Mouse (Mus musculus) frontal cortex, postnatal 10 days (tissue): ENCODE measurements around the gene Pdia4.
"Not testable (repeated sequence)": the region's sequence is repeated elsewhere in the genome, so short reads cannot be mapped to it uniquely, and the experiment has no call there.

Source experiments
- DNase-seq, 2 experiments: peaks; one replicate each; pipeline ENCODE4 v3.0.0; 2022; ENCODE audit warnings: low spot score in 2 of 2, mixed read lengths in 1 of 2

Pdia4 gene

GRCm38 (mm10) chr6:47811324-47811723 lies 1.9 kb downstream of the Pdia4 start:
- no peak for DNase-seq

- no peak for DNase-seq
These were observed 3.0 kb downstream of the Pdia4 start for GRCm38 (mm10) chr6:47810181-47810580.

DNA sequence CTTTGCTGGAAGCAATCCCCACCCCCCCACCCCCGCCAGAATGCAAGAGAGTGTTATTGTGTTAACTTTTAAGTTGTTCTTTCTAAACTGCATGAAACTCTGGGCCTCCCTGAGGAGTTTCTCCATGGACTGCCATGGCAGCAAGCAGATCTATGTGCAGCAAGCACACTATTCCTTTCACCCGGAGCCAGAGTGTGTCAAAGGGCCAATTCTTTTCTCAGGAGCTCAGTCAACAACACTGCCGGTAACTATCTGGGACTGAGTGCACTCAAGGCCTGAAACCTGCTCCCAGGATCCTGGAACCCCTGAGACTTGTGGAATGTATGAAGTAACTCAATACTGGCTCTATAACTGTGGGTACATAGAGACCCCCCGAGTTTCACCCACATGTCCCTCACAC lies 4.2 kb downstream of the Pdia4 start:
- no peak for DNase-seq

- DNase-seq: no peak
These were observed 4.7 kb downstream of the Pdia4 start for GRCm38 (mm10) chr6:47808545-47808944.

GRCm38 (mm10) chr6:47807419-47807818 lies 5.8 kb downstream of the Pdia4 start:
- DNase-seq: no peak

DNA sequence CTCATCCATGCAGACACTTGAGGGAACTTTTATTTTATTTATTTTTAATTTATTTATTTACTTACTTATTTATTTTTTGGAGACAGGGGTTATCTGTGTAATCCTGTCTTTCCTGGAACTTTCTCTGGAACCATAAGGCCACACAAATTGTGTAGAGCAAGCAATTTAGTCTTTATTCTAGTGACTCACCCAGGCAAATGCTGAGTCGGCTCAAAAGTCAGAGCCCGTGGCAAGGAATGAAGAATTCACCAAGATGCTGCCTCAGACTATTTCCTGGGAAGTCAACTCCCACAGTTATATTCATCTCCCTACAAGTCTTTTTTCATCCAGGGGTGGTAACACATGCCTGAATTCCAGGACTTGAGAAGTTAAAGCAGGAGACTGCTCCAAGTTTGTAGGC lies 7.7 kb downstream of the Pdia4 start:
- DNase-seq: no peak

DNA sequence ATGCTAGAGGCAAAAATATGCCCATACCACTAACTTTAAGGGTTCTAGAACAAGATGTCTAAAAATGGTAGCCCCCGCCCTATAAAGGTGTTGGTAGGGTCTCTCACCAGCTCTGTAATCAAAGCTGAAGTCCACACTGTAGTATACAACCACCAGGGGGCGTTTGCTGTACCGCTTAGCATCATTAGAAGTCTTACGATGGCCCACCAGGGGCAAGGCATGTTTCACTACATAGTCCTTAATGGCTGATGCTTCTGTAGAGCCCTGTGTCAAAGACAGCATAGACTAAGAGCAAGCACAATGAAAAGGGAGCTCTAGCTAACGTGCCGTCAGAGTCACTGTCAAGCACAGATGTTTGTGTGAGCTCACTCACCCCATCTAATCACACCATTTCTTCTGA lies 14.2 kb downstream of the Pdia4 start:
- peak in 1 of 2 experiments; percentile 31 for DNase-seq

GRCm38 (mm10) chr6:47794106-47794830 lies 19.0 kb downstream of the Pdia4 start:
- DNase-seq: no peak

DNA sequence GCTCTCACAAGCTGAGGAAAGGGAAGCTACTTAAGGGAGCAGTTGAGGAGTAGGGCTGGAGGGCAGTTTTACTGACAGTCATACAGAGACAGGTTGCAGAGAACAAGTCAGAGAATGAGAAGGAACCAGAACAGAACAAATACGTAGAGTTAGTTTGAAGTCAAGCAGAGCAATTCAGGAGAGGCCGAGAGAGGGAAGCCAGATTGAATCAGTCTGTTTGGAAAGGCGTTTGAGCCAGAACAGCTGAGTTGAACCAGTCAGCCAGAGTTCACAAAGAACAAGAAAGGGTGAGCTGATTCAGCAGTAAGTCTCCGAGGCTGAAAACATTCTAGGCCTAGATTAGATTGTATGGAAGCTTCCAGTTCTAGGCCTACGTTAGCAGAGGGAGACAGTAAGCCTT lies 19.9 kb downstream of the Pdia4 start:
- DNase-seq: no peak

DNA sequence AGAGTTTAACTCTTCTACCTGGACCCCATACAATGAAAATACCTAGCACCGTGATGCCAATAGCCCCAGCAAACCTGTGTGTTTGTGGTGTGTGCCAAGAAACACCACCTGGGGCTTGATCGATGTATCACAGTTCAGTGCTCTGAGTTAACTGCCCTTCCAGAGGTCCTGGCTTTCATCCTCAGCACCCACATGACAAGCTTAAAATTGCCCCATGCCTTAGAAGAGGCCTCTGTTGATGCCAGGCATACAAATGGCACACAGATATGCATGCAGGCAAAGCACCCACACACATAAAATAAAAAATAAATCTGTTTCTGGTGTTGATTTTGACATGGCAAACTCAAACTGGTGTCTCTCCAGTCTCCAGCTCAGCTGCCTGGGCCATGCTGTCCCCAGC lies 20.7 kb downstream of the Pdia4 start:
- DNase-seq: no peak

GRCm38 (mm10) chr6:47790745-47791144 lies 22.5 kb downstream of the Pdia4 start:
- DNase-seq: no peak

- no peak for DNase-seq
These were observed 24.4 kb downstream of the Pdia4 start for GRCm38 (mm10) chr6:47788821-47789220.

DNA sequence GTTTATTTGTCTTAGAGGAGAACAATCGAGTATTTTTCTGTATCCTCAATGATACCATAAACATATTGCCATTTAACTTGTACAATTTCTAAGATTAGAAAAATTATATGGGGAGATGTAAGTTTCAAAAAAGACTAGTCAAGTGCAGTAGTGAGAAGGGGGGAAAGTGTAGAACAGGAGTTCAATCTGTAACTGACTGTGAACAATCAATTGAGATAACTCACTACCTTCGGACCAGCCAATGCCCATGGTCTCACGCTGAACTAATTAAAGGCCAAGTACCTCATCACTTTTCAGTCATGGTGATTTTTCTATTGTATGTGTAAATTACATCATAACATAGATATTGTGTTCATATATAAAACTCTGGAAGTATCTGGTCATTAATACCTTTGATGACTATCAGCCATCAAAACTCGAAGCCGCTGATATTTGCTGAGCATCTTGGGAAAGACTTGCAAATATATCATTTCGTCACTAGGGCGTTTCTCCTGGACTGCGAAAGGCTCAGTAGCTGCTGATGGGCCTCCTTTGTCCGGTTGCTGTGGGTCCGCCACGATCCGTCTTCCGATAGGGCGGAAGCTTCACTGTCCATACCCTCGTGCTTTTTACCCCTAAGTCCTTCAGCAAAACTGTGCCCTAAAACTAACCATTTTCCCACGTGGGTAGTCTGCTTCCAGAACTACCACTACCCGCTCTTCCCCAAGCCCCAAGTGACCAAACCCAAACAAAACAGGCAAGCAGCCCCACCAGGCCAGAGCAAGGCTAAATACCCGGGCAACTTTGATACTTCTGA lies 25.1 kb downstream of the Pdia4 start:
- peak; percentile 78 to 79 for DNase-seq

GRCm38 (mm10) chr6:47784707-47785412 lies 28.4 kb downstream of the Pdia4 start:
- no peak for DNase-seq

- DNase-seq: no peak
These were observed 31.9 kb downstream of the Pdia4 start for GRCm38 (mm10) chr6:47781091-47781968.

DNA sequence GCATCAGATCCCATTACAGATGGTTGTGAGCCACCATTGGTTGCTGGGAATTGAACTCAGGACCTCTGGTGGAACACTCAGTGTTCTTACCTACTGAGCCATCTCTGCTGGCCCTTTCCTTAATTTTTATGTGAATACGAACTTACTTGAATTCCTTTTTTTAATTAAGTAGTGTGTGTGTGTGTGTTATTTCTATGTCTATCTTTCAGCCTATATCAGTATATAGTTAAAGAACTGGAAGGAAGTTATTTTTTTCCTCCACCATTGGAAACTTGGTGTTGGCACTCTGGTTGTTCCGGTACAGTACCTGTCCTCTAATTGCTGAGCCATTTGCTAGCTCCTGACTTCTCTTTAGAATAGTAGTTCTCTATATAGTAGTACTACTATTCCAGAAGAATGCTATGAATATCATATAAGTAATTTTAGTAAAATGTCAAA lies 32.6 kb downstream of the Pdia4 start:
- DNase-seq: no peak

GRCm38 (mm10) chr6:47771760-47772159 lies 41.5 kb downstream of the Pdia4 start:
- not testable (repeated sequence) for DNase-seq

DNA sequence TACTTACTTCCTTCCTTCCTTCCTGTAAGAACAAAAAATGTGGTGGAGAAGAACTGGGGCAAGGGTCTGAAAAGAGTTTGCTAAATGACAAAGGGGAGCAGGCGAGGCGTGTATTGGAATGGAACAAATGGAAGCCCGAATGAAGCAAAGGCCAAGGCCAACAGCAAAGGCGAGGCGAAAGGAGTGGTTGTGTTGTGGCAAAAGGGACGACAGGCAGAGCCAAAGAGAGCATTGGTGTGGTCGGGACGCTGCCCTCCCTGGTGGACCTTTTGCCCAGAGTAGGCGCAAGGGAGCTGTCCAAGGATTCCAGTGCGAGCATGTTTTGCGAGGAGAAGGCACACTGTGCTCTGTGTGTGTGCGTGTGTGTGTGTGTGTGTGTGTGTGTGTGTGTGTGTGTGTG lies 42.1 kb downstream of the Pdia4 start:
- not testable (repeated sequence) for DNase-seq

GRCm38 (mm10) chr6:47769861-47770260 lies 43.4 kb downstream of the Pdia4 start:
- DNase-seq: not testable (repeated sequence)

DNA sequence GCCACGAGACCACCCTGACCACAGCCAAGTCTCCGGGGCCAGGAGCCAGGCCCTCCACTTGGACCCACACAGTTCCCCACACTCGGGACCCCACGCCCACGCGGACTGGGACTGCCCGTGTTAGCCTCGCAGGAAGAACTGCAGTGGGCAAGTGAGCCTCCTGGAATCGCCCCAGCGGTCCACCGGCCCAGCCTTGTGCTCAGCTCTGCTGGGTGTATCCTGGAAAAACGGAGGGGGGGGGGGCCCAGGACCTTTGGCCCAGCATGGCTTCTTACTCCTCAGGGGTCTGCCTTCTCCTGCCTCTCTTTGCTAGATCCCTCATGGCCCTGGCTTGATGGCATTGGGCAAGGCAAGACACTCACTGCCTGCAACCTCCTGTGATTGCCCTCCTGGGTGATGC lies 44.7 kb downstream of the Pdia4 start:
- DNase-seq: not testable (repeated sequence)

GRCm38 (mm10) chr6:47767355-47767754 lies 45.9 kb downstream of the Pdia4 start:
- not testable (repeated sequence) for DNase-seq
